Mouse (Mus musculus): ENCODE results near the gene Kcnq5. TPM values are rescaled to one million over a fixed set of nuclear protein-coding genes. Genes with fewer than 3 reads are reported as not detected.

The Kcnq5 gene
- total and polyA plus RNA-seq, 3 experiments: not detected

DNA sequence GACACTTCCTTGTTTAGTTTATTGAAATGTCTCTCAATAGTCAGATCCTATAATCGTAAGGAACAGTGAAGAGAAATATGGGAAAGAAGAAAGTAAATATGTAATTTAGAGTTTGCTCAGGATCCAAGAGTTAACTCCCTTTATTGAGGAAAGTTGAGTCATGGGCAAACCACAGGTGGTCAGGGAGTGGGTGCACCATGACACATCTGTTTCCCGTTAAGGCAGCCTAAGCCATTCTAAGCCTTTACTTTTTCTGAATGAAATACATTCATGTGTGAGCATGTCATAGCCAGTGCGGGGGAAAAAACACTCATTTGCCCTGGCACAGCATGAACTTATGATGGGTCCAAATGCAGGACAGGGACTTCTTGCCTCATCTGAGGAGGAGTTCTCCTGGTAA is 125.4 kb downstream of the Kcnq5 start:
- Histone ChIP-seq H3K36me3 (ENCODE audit: control insufficient read depth in 1 of 2, insufficient read depth in 2 of 2, low read length in 2 of 2) (no peaks in the 10 kb centered on the region), H3K27ac (ENCODE audit: control insufficient read depth, low read depth, low read length) (no peak overlapping the region), H3K27me3 (ENCODE audit: control insufficient read depth in 1 of 2, insufficient read depth in 2 of 2, low read length in 2 of 2) (no peaks in the 10 kb centered on the region), H3K4me1 (ENCODE audit: control insufficient read depth in 1 of 2, insufficient read depth in 2 of 2, low read length in 2 of 2) (no peaks in the 10 kb centered on the region), H3K79me2 (ENCODE audit: control insufficient read depth, insufficient read depth, low read length, poor library complexity) (no peaks in the 10 kb centered on the region), H3K4me3 (ENCODE audit: control insufficient read depth in 1 of 2, insufficient read depth in 1 of 2, low read depth in 2 of 2, low read length in 2 of 2) (no peak overlapping the region), H3K9ac (ENCODE audit: control insufficient read depth, low read depth, low read length, poor library complexity, severe bottlenecking) (no peak overlapping the region), H3K9me3 (replicated peaks; ENCODE audit: insufficient read depth, low read length) (no peaks in the 10 kb centered on the region)
- TF ChIP-seq GATA1 (IDR thresholded peaks at IDR 0.05; ENCODE audit: low read depth, low read length) (no peak), MYB (IDR thresholded peaks at IDR 0.05; ENCODE audit: low read depth, low read length) (no peak), NRF1 (IDR thresholded peaks at IDR 0.05; ENCODE audit: insufficient read depth, low read depth, low read length, poor library complexity, severe bottlenecking) (no peak), MAFK (IDR thresholded peaks at IDR 0.05; ENCODE audit: borderline replicate concordance, low read depth, low read length) (no peak), TCF12 (IDR thresholded peaks at IDR 0.05; ENCODE audit: low read depth, low read length) (no peak), MEF2A (IDR thresholded peaks at IDR 0.05; ENCODE audit: extremely low read depth, insufficient replicate concordance, low read depth, low read length, poor library complexity, severe bottlenecking) (no peak), MYC (IDR thresholded peaks at IDR 0.05; ENCODE audit: low read depth, low read length) (no peak)
- DNase-seq (ENCODE audit: low read depth, low spot score): no peak

DNA sequence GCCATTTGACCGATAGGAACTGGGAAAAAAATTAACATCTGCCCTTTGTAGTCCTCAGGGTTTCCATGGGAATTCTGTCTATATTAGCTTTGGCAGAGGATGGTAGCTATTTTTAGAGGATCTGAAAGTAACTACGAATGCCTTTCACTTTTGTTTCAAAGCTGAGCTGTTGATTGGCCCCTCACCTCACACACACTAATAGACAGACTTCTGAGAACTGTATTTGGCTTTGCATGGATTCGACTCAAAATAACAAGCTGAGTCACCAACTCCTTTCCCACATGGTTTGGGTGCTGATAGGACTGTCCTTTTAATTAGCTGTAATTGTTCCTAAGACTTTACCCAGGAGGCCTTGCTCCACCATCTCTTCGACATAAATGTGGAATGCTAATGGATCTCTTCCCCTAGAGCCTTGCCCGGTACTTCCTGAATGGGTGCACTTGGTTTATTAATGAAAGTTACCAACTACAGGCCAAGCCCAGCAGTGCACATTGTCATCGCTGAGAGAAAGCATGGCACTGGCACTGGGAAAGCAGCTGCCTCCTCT is 131.8 kb downstream of the Kcnq5 start:
- no peak for DNase-seq (ENCODE audit: low read depth, low spot score)
- H3K79me2 ChIP-seq (ENCODE audit: control insufficient read depth, insufficient read depth, low read length, poor library complexity): no peaks in the 10 kb centered on the region
- no peaks in the 10 kb centered on the region for H3K27me3 ChIP-seq (ENCODE audit: control insufficient read depth in 1 of 2, insufficient read depth in 2 of 2, low read length in 2 of 2)
- TF ChIP-seq ZKSCAN1 (IDR thresholded peaks at IDR 0.05; ENCODE audit: low read depth, low read length): no peak
- no peak overlapping the region for H3K9ac ChIP-seq (ENCODE audit: control insufficient read depth, low read depth, low read length, poor library complexity, severe bottlenecking)
- H3K36me3 ChIP-seq (ENCODE audit: control insufficient read depth in 1 of 2, insufficient read depth in 2 of 2, low read length in 2 of 2): no peaks in the 10 kb centered on the region
- no peaks in the 10 kb centered on the region for H3K9me3 ChIP-seq (replicated peaks; ENCODE audit: insufficient read depth, low read length)
- H3K27ac ChIP-seq (ENCODE audit: control insufficient read depth, low read depth, low read length): no peak overlapping the region
- no peaks in the 10 kb centered on the region for H3K4me1 ChIP-seq (ENCODE audit: control insufficient read depth in 1 of 2, insufficient read depth in 2 of 2, low read length in 2 of 2)
- no peak overlapping the region; a peak in 1 of 4 replicates for H3K4me3 ChIP-seq (ENCODE audit: control insufficient read depth in 1 of 2, insufficient read depth in 1 of 2, low read depth in 2 of 2, low read length in 2 of 2)

DNA sequence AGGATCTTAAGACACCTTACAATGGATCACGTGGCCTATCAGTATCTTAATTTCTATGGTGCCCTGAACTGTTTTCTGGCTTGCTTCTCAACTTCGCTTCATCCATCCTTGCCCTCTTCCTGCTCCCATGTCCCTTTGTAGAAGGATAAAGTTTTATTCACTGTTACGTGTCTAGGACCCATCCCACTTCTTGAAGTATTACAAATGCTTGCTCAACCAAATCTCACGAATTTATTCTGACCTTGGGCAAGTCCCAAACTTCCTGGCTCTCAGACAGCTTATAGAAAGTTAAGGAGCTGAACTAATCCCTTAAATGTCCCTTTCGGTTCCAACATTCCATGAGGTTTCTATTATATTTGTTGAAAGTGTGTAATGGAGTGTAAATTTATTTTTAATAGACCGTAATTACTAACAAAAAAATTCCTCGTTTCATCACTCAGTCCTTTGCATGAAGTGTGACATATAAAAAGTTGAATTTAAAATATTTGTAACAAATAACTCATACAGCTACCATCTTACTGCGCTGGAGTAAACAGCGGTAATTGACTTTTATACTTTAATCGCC is 141.6 kb downstream of the Kcnq5 start:
- H3K9ac ChIP-seq (ENCODE audit: control insufficient read depth, low read depth, low read length, poor library complexity, severe bottlenecking): no peak overlapping the region
- H3K27me3 ChIP-seq (ENCODE audit: control insufficient read depth in 1 of 2, insufficient read depth in 2 of 2, low read length in 2 of 2): no peaks in the 10 kb centered on the region
- H3K4me3 ChIP-seq (ENCODE audit: control insufficient read depth in 1 of 2, insufficient read depth in 1 of 2, low read depth in 2 of 2, low read length in 2 of 2): no peak overlapping the region
- H3K4me1 ChIP-seq (ENCODE audit: control insufficient read depth in 1 of 2, insufficient read depth in 2 of 2, low read length in 2 of 2): no peaks in the 10 kb centered on the region
- H3K36me3 ChIP-seq (ENCODE audit: control insufficient read depth in 1 of 2, insufficient read depth in 2 of 2, low read length in 2 of 2): no peaks in the 10 kb centered on the region
- H3K27ac ChIP-seq (ENCODE audit: control insufficient read depth, low read depth, low read length): no peak overlapping the region
- TF ChIP-seq GATA1 (IDR thresholded peaks at IDR 0.05; ENCODE audit: low read depth, low read length): no peak
- H3K9me3 ChIP-seq (replicated peaks; ENCODE audit: insufficient read depth, low read length): no peaks in the 10 kb centered on the region
- no peaks in the 10 kb centered on the region for H3K79me2 ChIP-seq (ENCODE audit: control insufficient read depth, insufficient read depth, low read length, poor library complexity)
- no peak for DNase-seq (ENCODE audit: low read depth, low spot score)
